Mouse (Mus musculus) liver, embryonic 14.5 days (tissue): Measurements from ENCODE around the gene Slc2a1.

Experiments used
- CTCF ChIP-seq: IDR thresholded peaks from 2 replicates; pipeline ENCODE4 v1.5.1; 2016; ENCODE audit warnings: antibody characterized with exemption, low read depth, control low read depth
- EP300 ChIP-seq: IDR thresholded peaks from 2 replicates; pipeline ENCODE4 v1.6.1; 2016; ENCODE audit warnings: antibody characterized with exemption, low read depth

- TF ChIP-seq CTCF (no peak), EP300 (no peak)
Observed at GRCm38 (mm10) chr4:119131189-119131910, 22.8 kb downstream of the Slc2a1 start.
